Mouse (Mus musculus) ES-CJ7 (cell line): ENCODE measurements around the gene Vmn1r132.
"Not testable (repeated sequence)": the region's sequence is repeated elsewhere in the genome, so short reads cannot be mapped to it uniquely, and the experiment has no call there.

ENCODE experiments used
- DNase-seq: peaks from one replicate; pipeline ENCODE4 v3.0.0; 2011; ENCODE audit warnings: low read depth, low spot score

Gene Vmn1r132

DNA sequence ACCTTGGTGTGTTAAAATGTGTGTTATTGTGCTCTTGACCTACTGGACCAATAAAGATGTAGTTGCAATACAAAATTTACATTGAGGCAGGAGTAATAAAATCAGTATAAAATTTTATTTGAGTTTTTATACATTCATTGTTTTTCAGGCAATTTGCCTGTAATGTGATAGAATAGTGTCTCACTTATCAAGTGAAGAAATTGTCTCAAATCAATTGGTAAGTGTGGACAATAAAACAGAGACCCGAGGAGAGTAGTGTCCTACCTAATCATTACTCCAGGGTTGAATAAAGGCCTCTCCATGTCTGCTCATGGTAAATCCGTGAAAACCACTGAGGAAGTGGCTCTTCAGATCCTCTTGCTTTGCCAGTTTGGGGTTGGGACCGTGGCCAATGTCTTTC, at the start of gene Vmn1r132:
Gene Vmn1r132, plus strand, starts transcription at position 301 of the 400 bp plus-strand sequence.
- DNase-seq: not testable (repeated sequence)
